Mouse (Mus musculus) heart, adult 8-10 months (tissue): Measurements from ENCODE around the gene Slc29a1. TPM values are rescaled to one million over a fixed set of nuclear protein-coding genes. Genes with fewer than 3 reads are reported as not detected.

Experiments used
- total RNA-seq, 4 experiments: library from RNA; stranded (reverse); gene quantifications; 2 replicates each; pipeline ENCODE4 v1.2.4; 2022

Slc29a1 gene
- total RNA-seq, 4 experiments from 2014 or later, result 58.9 to 70.8 (median 66.9) TPM

Other genes with a start within 250 kb of the Slc29a1 start
- 10 to 100 TPM; 36.1 to 40.2 (median 38.7) TPM for gene Cdc5l, start 165.9 kb downstream of the Slc29a1 start, total RNA-seq
- gene Spats1, start 124.2 kb downstream of the Slc29a1 start, total RNA-seq, result under 1 TPM in 3 of 4 experiments, not detected in 1; 0.28 to 0.47 (median 0.38) TPM
- gene Aars2, start 92.8 kb downstream of the Slc29a1 start, total RNA-seq, result 10 to 100 TPM; 18.7 to 21.1 (median 19.9) TPM
- gene Tcte1, start 76.2 kb downstream of the Slc29a1 start, total RNA-seq, result not detected
- under 1 TPM in 1 of 4 experiments, not detected in 3; 0.09 TPM for gene Tmem151b, start 49.9 kb downstream of the Slc29a1 start, total RNA-seq
- gene Nfkbie, start 43.9 kb downstream of the Slc29a1 start, total RNA-seq, result 1 to 10 TPM in 3 of 4 experiments, under 1 TPM in 1; 0.65 to 1.5 (median 1.3) TPM
- gene Slc35b2, start 35.7 kb downstream of the Slc29a1 start, total RNA-seq, result 10 to 100 TPM; 23.1 to 27.9 (median 25.3) TPM
- gene Hsp90ab1, start 26.3 kb downstream of the Slc29a1 start, total RNA-seq, result 1,000 to 10,000 TPM; 1,121 to 1,613 (median 1,357) TPM
- gene Mymx, start 2.5 kb upstream of the Slc29a1 start, total RNA-seq, result not detected
- gene Capn11, start 59.7 kb upstream of the Slc29a1 start, total RNA-seq, result under 1 TPM in 1 of 4 experiments, not detected in 3; 0.97 TPM
- gene Mrpl14, start 86.7 kb upstream of the Slc29a1 start, total RNA-seq, result 100 to 1,000 TPM; 163 to 174 (median 168) TPM
- gene Tmem63b, start 87.3 kb upstream of the Slc29a1 start, total RNA-seq, result 10 to 100 TPM; 91.5 to 96.4 (median 93.2) TPM
- 1 to 10 TPM in 1 of 4 experiments, under 1 TPM in 3; 0.56 to 1.2 (median 0.94) TPM for gene 1600014C23Rik, start 134.2 kb upstream of the Slc29a1 start, total RNA-seq